Mouse (Mus musculus): ENCODE data around the gene Fam13a. TPM values are rescaled to one million over a fixed set of nuclear protein-coding genes. Genes with fewer than 3 reads are reported as not detected.

Fam13a gene
- not detected for total RNA-seq (2023)

DNA sequence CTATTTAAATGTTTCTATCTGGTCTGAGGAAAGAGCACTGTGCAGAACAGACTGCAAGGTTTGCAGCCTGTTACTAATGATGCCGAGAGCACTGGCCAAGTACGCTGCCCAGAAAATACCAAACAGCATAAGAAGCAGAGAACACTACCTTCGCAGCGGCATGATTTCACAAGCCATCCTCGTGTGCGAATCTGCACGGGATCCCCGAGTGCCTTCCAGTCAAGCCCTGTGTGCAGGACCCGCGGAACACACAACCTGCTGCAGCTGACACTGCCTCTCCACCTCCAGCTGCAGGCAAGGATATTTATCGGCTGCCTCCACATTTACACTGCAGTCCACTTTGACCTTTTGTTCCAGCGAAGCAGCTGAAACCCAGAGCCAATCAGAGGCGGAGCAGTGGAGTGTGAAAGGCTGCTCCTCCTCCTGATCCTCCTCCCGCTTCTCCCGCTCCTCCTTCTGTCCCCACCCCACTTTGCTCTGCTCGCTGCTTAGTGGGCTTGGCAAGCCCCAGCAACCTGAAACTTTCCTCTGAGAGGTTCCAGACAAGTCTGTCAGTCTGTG lies at the start of gene Fam13a:
Gene Fam13a, minus strand, starts transcription at position 386 of the 561 bp plus-strand sequence.

DNA sequence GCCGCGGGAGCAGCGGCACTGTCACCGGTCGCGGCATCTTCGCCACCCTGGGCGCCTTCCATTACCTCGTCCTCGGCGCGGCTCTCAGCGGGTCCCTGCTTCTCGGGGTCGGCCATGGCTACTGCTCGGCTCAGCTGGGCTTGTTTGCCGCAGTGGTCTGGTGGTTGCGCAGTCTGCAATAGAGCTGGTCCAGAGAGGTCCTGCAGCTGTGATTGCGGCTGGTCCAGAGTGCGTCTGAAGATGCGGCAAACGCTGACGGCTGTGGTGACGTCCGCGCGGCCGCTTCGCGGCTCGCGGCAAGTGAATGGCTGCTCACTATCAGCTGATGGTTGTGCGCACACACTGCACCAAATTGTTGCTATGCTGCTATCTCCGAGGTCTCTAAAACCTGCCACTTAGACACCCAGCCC lies 117.5 kb downstream of the Fam13a start, which contains the start of gene Nap1l5:
Gene Nap1l5, minus strand, starts transcription at position 225 of the 410 bp plus-strand sequence.

Other genes starting within 250 kb of the Fam13a start
- 184 TPM for gene Herc3, start 193.1 kb downstream of the Fam13a start, total RNA-seq (2023)
- gene Nap1l5, start 117.5 kb downstream of the Fam13a start, total RNA-seq (2023): not detected
- 34.0 TPM for gene Tigd2, start 184.3 kb upstream of the Fam13a start, total RNA-seq (2023)

Data from CD8-positive naive resting alpha-beta T cell, adult 57 days (primary cell).